Comparison of ENCODE assay signal across 13 mouse cellular contexts in the genomic region with DNA sequence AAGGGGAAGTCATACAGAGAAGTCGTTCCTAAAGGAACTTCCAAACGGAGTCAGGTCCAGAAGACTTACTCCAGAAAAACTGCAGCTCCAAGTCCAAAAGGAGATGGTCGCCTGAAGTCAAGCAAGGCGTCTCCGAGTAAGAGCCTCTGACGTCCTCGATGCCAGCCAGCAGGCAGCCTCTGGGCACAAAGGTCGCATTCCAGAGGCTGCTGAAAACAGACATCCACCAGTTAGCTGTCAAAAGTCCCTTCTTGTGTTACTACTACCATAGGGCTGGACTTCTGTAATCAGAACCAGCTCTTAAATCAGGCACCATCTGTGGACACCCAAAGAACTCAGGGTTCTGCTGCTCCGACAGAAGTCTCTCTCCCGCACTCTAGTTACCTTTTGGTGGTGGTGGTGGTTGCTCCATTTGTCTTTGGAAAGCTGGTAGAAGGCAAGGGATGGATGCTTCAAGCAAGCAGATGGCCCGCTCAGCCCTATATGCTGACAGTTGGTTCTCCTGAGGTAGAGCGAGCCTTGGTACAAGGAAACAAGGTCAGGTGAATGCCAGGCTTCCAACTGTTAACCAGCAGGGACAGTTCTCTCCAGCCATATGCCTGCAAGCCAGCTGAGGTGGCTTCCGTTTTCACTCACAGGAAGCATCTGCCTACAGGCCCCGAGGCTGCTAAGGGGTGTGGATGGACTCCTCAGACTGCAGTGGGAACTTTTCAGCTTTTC. TPM values are rescaled to one million over a fixed set of nuclear protein-coding genes. Genes with fewer than 3 reads are reported as not detected.
DNase-seq lines count a peak whose midpoint lies in the region; ATAC-seq lines count a peak whose summit lies in the region.
"Had no signal": no experiment of that assay in that cellular context is flagged by ENCODE, and none has a peak within 500 bp of the region (broad histone marks: within the 10 kb centered on the region; RNA-seq: fewer than 3 reads in every experiment).

No protein-coding gene starts in this region.

- H3K9me3 ChIP-seq in kidney, embryonic 15.5 days (replicated peaks): no peaks in the 10 kb centered on the region
- H3K9me3 ChIP-seq in forebrain, embryonic 13.5 days (replicated peaks): no peaks in the 10 kb centered on the region
- H3K9me3 ChIP-seq: forebrain, embryonic 12.5 days; liver, embryonic 13.5 days had no signal

- H3K4me2 ChIP-seq in kidney, embryonic 15.5 days: no peak overlapping the region
- no peak overlapping the region for H3K4me2 ChIP-seq in forebrain, embryonic 13.5 days
- H3K4me2 ChIP-seq: forebrain, embryonic 12.5 days; liver, embryonic 13.5 days had no signal

- 66% methylated on average over 14 of the region's 14 CpGs for WGBS in kidney, embryonic 15.5 days
- WGBS in forebrain, embryonic 13.5 days: 87% methylated on average over 14 of the region's 14 CpGs

- no peak overlapping the region for H3K9ac ChIP-seq in kidney, embryonic 15.5 days
- no peak overlapping the region for H3K9ac ChIP-seq in forebrain, embryonic 13.5 days
- H3K9ac ChIP-seq: forebrain, embryonic 12.5 days; liver, embryonic 13.5 days had no signal

- H3K27ac ChIP-seq in kidney, embryonic 15.5 days: no peak overlapping the region
- no peak overlapping the region for H3K27ac ChIP-seq in forebrain, embryonic 13.5 days
- H3K27ac ChIP-seq: forebrain, embryonic 12.5 days; liver, embryonic 13.5 days; macrophage had no signal

- no peaks in the 10 kb centered on the region for H3K27me3 ChIP-seq in kidney, embryonic 15.5 days
- H3K27me3 ChIP-seq in forebrain, embryonic 13.5 days: no peaks in the 10 kb centered on the region
- H3K27me3 ChIP-seq: CH12.LX; forebrain, embryonic 12.5 days; liver, embryonic 13.5 days had no signal

- H3K4me3 ChIP-seq in kidney, embryonic 15.5 days (replicated peaks): no peak overlapping the region
- H3K4me3 ChIP-seq in forebrain, embryonic 13.5 days: no peak overlapping the region
- H3K4me3 ChIP-seq: forebrain, embryonic 12.5 days; liver, embryonic 13.5 days had no signal

- peak; percentile 58 for DNase-seq in kidney, adult 18-20 months
- peak; percentile 90 for DNase-seq in cerebellum, adult 11 months
- peak; percentile 88 to 92 for DNase-seq in cerebellum, postnatal 10 days
- DNase-seq in kidney, postnatal 10 days: peak; percentile 64
- DNase-seq in heart, adult 18-20 months: no peak
- DNase-seq: adrenal gland, postnatal 14 days; embryo, embryonic 11 days; liver, embryonic 13.5 days had no signal

- H3K4me1 ChIP-seq in kidney, embryonic 15.5 days: 0 out of 2 replicates have a peak, but pooled peaks cover 7% of the 10 kb centered on the region
- peaks cover 27% of the 10 kb centered on the region for H3K4me1 ChIP-seq in forebrain, embryonic 13.5 days
- H3K4me1 ChIP-seq: liver, embryonic 13.5 days had no signal

- peaks cover 98% of the 10 kb centered on the region for H3K36me3 ChIP-seq in kidney, embryonic 15.5 days
- H3K36me3 ChIP-seq in forebrain, embryonic 13.5 days (ENCODE audit: poor library complexity, severe bottlenecking): peaks cover 83% of the 10 kb centered on the region

- ATAC-seq in kidney, embryonic 15.5 days (replicated peaks; ENCODE audit: low FRiP score): no peak
- ATAC-seq in forebrain, embryonic 13.5 days: no peak

RNA-seq across cellular contexts. Expression of gene Cep95, which starts 25.7 kb away (rescaled TPM):
- 21.7 and 22.0 TPM in 2 replicates for polyA plus RNA-seq in kidney, embryonic 15.5 days (2015; fragmentation: Nextera tagmentation; extraction: Ambion mirVana)
- polyA plus RNA-seq in forebrain, embryonic 13.5 days (2015; fragmentation: Nextera tagmentation; extraction: Ambion mirVana): 19.5 and 21.6 TPM in 2 replicates
- total RNA-seq in heart, adult 18-20 months (2021): 1 to 10 TPM; 3.8 to 5.3 TPM

RNA-seq across cellular contexts. Expression of gene Ddx5, which starts 25.8 kb away (rescaled TPM):
- 344 and 366 TPM in 2 replicates for polyA plus RNA-seq in kidney, embryonic 15.5 days (2015; fragmentation: Nextera tagmentation; extraction: Ambion mirVana)
- polyA plus RNA-seq in forebrain, embryonic 13.5 days (2015; fragmentation: Nextera tagmentation; extraction: Ambion mirVana): 503 and 514 TPM in 2 replicates
- total RNA-seq in heart, adult 18-20 months (2021): 100 to 1,000 TPM; 291 to 328 TPM

RNA-seq across cellular contexts. Expression of gene Polg2, which starts 35.4 kb away (rescaled TPM):
- polyA plus RNA-seq in kidney, embryonic 15.5 days (2015; fragmentation: Nextera tagmentation; extraction: Ambion mirVana): 10.2 and 12.1 TPM in 2 replicates
- 9.6 and 10.0 TPM in 2 replicates for polyA plus RNA-seq in forebrain, embryonic 13.5 days (2015; fragmentation: Nextera tagmentation; extraction: Ambion mirVana)
- total RNA-seq in heart, adult 18-20 months (2021): 1 to 10 TPM; 3.5 to 4.6 TPM

Comparison
In these comparisons a context has a peak if more than half of its experiments do, and no peak if none do; other contexts are left out.
1. DNase-seq: peak in kidney, adult 18-20 months (single experiment), cerebellum, adult 11 months (single experiment), cerebellum, postnatal 10 days (2 of 2) and kidney, postnatal 10 days (single experiment); none in heart, adult 18-20 months (0 of 2).